Mouse (Mus musculus): ENCODE data around the gene Hibadh.
A peak's percentile ranks its signal among the peaks of the same experiment; 100 is the strongest.

Gene Hibadh

DNA sequence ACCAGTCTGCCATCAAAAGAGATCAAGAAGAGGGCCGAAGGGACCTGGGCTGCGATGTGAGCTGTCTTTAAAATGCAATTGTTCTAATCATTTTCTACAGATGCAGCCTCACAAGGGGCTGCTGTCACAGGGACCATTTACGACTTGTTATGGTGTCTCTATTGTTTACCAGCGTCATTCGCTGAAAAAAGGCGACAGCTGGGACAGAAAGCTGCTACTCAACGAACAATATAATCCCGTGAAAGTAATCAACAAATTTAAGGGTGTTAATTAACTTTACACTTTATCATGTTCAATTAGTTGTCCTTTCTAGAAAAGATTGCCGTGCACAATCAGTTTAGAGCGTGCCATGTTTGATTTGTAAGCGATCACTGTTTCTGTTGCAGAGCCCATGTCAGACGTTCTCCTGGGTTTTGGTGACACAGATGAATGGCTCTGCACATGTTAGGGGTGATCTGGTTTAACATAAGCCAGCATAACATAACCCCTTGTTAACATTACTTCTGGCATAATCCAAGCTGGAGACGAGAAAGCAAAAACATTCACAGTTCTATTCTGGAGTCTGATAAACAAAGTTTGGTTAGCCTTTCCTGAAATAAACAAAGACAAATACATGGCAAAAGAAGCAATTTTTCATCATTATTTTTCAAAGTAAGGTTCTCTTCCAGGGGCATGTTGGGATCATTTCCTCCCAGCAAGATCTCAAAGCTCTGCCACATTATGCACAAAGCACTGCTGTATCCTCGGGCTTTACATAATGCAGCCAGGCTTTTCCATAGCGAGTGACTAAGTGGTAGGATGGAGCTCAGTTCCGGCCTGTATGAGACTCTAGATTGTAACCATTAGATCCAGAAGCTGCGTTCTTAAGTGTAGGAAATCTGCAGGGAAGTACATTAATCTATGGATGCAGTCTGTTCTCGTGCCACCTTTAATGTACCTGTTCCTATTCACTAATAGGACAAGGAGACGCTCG is 72.6 kb downstream of the Hibadh start:
- DNase-seq = no peak

DNA sequence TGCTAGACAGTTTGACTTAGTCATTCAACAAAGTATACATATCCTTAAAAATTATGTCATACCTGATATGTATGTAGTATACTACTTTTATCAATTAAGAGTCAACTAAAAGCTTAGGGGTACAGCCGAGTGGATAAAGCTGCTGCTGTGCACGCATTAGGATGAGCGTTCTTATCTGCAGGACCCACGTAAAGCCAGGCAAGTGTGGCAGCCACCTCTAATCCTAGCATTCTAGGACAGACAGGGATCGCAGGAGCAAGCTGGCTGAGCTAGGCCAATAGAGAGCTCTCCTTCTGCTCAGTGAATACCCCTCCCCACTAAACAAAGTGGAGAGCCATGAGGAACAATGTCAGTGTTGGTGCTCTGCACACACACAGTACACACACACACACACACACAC is 75.0 kb downstream of the Hibadh start:
- DNase-seq = no peak

- DNase-seq = no peak
Observed at GRCm38 (mm10) chr6:52562994-52563393, 77.2 kb downstream of the Hibadh start.

GRCm38 (mm10) chr6:52559041-52559440 is 81.1 kb downstream of the Hibadh start:
- DNase-seq = no peak

DNA sequence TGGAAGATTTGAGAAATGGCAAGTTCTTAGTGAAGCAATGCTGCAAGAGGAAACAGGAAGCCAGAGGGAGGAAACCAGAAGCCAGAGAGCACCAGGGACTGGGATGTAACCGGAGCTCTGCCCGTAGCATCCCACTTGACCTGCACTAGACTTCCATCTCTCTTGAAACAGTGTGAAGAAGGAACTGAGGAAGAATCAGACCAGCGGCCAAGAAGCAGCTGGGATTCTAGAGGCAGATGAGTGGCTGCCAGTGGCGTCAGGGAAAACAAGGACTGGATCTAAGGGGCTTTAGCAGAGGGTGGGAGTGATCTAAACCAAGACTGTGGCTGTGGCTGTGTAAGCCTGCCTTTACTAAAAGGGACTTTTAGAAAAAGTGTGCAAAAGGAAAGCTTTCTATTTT is 95.8 kb downstream of the Hibadh start:
- peak; percentile 21 for DNase-seq

- no peak for DNase-seq
Observed at GRCm38 (mm10) chr6:52542464-52542863, 97.7 kb downstream of the Hibadh start.

DNA sequence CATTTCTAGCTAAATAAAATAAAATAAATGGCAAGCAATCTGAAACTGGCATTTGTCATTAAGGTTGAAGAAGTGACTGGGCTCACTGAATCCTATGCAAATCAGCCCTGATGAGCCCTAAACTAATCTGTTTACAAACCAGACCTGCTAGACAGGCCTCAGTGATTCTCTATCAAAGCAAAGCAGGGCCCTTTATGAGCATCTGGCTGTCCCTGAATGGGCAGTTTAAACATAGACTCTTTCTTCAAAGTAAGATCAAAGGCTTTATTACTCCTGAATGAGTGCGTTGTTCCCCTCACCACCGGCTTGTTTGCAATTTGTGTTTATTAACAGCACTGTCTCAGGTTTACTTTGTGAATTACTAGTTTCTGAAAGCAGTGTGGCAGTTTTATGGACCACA is 100.3 kb downstream of the Hibadh start:
- DNase-seq = no peak

GRCm38 (mm10) chr6:52535072-52535704 is 105.0 kb downstream of the Hibadh start:
- DNase-seq = no peak

- DNase-seq = no peak
Observed at GRCm38 (mm10) chr6:52532144-52532492, 108.1 kb downstream of the Hibadh start.

DNA sequence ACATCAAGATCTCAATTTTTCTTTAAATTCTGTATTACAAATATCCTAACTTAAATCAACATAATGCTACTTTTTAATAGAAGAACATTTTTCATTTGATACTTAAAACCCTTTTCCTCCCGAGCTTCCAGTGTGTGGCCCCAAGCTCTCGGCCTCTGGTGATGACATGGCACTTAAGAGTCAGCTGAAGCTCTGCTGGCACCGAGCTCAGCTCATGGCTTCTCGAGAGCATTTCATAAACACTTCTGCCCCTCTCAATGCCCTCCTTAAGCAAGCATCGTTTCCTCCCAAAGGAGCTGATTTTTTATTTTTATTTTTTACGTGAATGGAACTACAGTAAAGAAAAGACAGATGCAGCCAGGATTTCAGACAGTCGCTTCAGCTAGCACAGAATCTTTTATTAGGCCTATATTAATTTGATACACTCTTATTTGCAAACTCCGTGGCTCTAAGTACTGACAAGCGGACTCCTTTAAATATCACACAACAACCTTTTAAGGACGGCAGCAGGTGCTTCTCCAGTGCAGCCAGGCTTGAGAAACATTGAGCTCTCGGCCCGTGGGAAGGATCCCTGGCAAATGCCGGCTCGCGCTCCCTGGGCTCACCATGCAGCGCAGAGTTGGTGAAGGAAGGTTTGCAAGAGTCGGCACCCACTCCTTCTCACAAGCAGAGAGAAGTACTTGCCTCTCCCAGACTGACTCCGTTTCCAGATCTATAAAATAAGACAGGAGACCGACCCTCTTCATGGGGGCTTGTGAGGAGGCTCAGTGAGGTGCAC is 108.6 kb downstream of the Hibadh start:
- no peak for DNase-seq

GRCm38 (mm10) chr6:52530861-52531260 is 109.3 kb downstream of the Hibadh start:
- DNase-seq = no peak

DNA sequence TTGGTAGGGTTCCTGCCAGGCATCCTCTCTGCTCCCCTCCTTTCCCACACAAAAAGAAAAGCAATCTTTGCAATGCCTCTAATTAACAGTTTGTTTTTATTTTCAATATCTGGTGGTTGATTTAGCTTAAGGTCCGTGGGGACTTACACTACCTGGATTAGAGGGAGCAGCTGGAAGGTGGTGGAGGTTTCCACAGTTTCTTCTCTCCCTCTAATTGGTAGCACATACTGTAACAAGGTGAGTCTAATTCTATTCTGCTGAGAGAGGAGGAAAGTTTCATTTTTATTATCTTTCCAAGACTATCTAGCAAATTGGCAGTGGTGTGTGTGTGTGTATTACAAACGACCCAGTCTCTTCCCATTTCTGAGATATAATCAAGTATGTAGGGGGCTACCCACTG is 116.0 kb downstream of the Hibadh start:
- DNase-seq = no peak

GRCm38 (mm10) chr6:52518704-52519103 is 121.5 kb downstream of the Hibadh start:
- no peak for DNase-seq

DNA sequence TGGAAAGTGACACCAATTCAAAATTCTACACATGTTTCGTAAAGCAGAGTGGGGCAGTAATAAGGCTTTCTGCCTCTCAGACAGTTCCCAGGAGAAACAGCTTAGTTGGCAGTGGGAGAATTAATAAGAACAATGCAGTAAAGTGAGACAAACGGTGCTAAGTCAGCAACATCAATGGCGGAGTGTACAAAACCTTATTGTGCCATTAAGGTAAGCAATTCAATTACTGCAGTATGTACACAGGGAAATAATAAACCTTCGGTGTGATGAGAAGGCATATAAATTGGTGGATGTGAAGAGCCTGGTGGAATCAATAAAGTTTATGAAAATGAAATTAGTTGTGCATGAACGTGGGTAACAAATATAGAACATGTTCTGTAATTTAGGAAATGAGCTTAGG is 122.9 kb downstream of the Hibadh start:
- no peak for DNase-seq

DNA sequence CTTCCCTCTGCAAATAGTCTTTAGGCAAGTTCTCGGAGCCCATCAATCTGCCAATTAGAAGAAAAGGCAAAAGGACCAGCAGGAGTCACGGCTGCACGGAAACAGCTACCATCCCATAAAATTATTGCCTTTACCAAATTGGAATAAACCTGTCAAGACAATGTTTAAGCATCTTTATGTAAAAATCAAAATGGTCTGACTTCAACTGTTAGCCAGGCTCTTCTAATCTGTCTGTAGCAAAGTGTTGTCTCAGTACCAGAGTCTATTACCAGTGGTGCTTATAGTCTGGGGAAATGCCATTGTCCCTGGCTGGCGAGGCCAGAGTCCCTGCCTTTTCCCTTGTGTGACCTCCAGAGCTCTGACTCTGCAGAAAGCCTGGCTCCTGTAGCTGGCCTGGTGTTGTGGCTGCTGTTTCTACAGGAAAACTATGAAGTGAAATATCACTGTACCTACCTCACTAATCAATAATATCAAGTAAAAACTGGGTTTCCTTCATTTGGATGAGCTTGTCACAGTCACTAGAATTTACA is 126.2 kb downstream of the Hibadh start:
- no peak for DNase-seq

DNA sequence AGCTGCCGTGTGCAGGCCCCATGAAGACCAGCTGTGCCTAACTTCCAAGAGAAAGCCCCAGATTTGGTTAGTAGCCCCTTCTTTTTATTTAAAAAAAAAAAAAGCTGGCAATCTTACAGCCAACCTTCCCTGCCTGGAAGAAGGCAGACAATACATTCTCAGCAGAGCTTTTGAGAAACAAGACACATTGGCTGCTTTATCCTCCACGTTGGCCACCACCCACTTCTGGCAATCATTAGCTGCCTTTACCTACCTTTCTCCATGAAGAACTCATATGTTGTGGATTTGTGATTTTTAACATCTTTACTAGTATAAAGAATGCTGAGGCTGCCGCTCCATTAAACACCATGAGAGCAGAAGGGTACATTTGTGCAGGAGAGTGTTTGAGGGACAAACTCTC is 131.4 kb downstream of the Hibadh start:
- no peak for DNase-seq

GRCm38 (mm10) chr6:52507946-52508345 is 132.2 kb downstream of the Hibadh start:
- no peak for DNase-seq

GRCm38 (mm10) chr6:52507171-52507570 is 133.0 kb downstream of the Hibadh start:
- peak; percentile 22 for DNase-seq

GRCm38 (mm10) chr6:52505777-52506755 is 134.1 kb downstream of the Hibadh start:
- DNase-seq = no peak

- DNase-seq = peak; percentile 45
Observed at GRCm38 (mm10) chr6:52504676-52505460, 135.3 kb downstream of the Hibadh start.

- DNase-seq = no peak
Observed at GRCm38 (mm10) chr6:52502986-52503385, 137.2 kb downstream of the Hibadh start.

Measured in kidney, postnatal 14 days (tissue).